Mouse (Mus musculus) right cerebral cortex, postnatal 14 days (tissue): ENCODE results near the gene Cd8b1.

Experiments
- DNase-seq: peaks from one replicate; pipeline ENCODE4 v3.0.0; 2022

The Cd8b1 gene

DNA sequence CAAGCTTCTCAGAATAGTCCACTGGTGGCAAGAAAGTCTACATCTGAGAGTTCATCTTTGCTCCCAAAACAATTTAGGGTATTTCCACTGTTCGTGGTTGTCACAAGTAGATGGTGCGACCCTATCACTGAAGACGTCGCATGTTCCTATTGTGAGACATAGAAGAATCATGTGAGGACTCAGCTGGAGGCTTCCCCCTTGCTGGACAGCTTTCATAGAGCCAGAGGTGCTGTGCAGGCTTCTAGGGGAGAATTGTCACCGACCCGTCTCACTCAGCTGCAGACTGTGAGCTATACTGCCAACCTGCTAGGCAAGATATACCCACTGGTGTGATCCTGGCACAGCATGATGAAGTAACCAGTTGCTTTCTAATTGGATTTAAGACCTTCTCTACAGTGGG lies 29.6 kb downstream of the Cd8b1 start:
- DNase-seq, result no peak

DNA sequence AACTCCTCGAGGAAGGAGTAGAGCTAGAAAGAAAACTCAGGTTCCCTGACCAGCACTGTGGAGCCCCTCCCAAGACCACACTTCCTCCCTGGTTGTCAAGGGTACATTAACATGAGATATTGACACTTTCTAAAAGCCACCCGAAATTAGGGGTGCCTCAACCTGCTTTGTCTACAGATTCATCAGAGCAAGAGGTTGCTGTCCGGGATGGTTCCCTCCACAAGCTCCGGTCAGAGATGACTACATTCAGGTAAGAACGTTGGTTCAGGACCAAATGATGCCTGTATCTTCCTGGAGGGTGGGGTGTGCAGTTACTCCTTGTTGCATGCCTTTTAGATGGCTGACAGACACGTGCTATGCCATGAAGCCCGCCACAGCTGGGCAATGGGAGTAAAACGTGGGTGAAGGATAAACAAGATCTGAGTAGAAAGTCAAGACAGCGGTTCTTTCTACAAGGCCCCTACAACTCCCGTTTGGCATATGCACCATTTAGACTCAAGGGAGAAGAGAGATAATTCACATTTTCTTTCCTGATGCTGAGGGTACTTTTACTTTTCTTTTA lies 30.4 kb downstream of the Cd8b1 start:
- DNase-seq, result no peak

DNA sequence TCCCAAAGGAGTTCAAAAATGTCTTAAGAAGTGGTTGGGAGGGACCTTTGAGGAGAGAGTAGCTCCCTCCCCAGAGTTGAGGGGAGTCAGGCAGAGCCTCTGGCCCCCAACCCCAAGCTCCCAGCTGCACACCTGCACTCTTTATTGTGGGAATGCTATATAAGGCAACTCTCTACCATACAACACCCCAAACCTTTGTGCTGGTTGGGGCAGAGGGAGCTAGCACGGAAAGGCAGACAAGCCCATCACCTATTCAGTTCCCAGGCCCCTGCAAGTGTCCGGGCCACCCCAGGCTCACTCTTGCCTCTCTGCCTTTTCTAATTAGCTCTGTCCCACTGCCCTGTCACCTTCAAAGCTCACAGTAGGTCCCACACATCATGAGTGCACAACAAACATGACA lies 31.1 kb downstream of the Cd8b1 start:
- DNase-seq, result no peak

DNA sequence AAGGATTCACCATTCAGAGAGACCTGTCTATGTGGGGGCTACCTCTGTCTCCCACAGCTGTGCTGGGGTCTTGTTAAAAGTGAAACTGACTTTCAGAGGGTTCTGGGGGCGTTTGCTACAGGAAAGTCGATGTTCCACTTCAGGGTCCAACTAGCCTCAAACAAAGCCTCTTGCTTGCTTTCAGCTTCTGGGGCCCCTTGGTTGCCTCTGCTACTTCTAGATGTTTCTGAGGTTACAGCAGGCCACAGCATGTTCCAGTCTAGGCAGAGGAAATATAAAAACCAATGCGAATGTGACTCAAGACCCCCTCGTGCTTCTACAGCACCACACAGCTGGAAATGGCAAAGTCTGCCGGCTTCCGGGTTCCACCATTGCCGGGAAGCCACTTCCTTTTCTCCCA lies 34.9 kb downstream of the Cd8b1 start:
- DNase-seq, result no peak

DNA sequence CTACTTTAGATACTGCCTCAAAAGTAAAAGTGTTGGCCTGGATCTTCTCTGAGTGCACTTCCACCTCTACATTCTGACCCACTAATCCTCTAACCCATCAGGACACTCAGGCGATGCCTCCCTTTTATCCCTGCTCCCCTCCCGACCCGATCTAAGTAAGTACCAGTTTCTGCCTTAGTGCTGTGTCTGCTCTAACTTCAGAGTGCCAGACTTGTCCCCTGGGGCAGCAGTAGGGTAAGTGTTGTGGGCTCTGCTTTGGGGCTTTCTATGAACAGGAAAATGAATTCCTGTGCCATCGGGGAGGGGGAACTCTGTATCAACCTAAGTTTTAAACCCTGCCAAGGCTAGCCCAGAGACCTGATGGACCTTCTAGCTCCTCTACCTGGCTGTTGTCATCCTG lies 37.6 kb downstream of the Cd8b1 start:
- no peak for DNase-seq

DNA sequence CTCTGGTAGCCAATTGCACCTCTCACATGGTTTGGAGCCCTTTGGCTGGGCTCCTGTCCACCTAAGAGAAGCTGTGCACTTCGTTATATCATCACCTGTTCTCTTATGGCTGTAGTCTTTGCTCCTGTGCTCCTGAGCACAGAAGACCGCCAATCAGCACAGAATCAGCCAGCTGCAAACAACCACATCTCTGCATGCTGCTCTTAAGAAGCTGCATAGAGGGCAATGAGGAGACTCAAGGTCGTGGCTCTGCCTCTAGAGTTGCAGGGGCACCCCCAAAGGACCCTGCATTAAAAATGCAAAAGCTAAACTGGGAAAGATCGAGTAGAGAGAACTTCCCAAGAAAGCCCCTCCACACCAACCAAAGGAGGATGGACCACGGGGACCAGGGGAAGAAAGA lies 38.2 kb downstream of the Cd8b1 start:
- no peak for DNase-seq

DNA sequence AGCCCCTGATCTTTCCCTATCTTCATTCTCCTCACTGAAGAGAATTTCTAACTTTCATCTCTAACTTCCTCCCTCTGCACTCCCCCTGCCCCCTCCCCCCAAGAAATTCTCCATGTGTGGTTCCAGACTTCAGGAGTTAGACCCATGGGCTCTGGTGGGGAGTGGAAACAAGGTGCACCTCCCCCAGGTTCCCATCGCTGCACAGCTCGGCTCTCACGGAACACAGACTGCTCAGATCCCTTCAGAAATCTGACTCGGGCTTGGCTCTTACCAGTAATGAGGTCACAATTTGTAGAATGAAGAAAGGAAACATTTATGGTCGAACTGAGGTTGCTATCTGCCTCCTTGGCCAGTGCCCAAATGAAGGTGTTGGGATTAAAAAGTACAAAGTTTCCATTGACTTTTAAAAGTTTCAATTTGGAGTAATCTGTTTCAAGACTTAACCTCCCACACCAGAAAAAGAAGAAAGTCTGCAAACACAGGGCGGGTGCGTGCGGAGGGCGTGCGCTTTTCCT lies 38.6 kb downstream of the Cd8b1 start:
- no peak for DNase-seq

DNA sequence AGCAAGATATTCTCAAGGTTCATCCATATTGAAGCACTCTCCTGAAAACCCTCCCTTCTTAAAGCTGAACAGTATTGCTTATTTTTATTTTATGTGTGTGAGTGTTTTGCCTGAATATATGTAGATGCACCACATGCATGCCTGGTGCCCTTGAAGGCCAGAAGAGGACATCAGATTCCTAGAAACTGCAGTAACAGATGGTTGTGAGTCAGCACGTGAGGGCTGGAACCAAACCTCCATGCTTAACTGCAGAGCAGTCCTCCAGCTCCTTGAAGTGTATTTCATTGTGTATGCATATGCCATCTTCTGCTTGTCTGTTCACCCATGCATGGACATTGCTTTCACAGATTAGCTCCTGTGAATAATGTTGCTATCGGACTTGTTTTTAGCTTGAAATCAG lies 41.4 kb downstream of the Cd8b1 start:
- DNase-seq, result no peak

DNA sequence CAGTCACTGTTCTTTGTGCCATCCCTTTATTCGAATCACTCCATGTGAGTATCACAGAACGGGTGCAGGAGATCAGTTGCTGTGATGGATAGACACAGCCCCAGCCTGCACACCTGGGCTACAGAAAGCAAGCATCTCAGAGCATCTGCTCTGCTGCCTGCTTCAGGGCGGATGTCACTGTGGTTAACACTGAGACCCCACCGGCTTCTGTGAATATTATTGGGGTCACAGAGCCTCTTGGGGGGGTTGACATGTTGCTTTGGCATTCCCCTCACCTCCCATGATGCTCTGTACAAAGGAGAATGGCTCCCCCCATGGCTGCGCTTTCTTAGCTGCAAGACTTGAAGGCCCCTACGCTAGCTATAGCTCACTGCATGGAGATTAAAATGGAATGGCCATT lies 46.8 kb downstream of the Cd8b1 start:
- no peak for DNase-seq

DNA sequence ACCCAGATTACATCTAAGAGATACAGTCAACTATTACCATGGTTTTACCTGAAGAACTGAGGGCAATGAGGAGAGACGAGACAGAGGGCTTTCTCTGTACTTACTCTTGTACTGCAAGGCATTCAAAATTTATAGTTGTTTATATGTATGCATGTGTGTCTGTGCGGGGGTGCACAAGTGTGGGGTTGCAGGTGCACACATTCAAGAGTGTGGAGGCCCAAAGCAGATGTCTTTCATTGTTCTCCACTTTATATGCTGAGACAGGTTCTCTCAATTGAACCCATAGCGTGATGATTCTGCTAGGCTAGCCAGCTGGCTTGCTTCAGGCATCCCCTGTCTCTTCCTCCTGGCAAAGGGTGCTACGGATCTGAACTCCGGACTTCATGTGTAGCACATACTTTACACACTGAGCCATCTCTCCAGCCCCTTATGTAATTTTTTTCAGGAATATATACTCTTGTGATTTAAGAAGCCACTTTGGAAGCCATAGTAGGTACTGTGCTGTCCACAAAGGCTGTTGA lies 48.6 kb downstream of the Cd8b1 start:
- DNase-seq, result no peak

DNA sequence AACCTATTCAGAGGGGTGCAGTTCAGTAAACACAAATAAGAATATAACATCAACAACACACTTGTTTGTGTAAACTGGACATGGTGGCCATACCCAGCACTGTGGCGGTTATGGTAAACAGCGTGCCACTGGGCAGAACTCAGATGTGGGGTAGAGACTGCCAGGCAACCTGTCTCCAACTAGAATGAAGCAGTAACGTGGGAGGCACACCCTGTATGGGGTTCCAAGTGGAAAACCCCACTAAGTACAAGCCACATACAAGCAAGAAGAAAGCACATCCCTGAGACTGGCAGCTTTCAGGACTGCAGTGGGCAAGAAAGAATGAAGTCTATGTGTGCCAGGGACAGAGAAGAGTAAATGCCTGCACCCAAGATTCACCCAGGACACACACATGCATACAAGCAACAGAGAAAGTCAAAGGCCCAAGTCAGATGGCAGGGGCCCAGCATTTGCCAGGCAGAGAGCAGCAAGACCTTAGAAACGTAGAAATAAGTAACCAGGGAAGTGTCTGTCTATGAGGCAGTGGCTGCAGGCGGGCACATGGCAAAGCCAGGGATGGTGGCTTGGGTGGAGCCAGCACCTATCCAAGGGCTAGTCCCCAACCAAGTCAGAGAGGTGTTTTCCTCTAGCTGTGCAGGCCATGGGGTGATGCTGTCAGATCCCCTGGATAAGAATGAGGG lies 49.6 kb downstream of the Cd8b1 start:
- no peak for DNase-seq

DNA sequence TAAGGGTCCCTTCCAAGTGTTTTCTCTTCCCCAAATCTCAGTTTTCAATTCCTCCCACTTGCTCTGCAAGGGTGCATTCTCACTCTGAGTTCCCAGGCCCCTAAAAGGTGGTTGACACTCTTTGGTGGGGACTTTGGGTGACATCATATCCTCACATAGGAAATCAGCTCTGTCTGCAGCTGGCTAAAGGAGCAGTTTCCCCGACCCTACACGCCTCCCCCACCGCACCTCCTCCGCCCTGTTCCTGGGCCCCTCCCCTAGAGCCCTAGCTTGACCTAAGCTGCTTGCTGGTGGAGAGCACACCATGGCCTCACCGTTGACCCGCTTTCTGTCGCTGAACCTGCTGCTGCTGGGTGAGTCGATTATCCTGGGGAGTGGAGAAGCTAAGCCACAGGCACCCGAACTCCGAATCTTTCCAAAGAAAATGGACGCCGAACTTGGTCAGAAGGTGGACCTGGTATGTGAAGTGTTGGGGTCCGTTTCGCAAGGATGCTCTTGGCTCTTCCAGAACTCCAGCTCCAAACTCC lies 50.7 kb downstream of the Cd8b1 start, which contains the start of gene Cd8a:
TSS of gene Cd8a (plus strand) at position 179 of the 527 bp plus-strand sequence.
- DNase-seq, result no peak

DNA sequence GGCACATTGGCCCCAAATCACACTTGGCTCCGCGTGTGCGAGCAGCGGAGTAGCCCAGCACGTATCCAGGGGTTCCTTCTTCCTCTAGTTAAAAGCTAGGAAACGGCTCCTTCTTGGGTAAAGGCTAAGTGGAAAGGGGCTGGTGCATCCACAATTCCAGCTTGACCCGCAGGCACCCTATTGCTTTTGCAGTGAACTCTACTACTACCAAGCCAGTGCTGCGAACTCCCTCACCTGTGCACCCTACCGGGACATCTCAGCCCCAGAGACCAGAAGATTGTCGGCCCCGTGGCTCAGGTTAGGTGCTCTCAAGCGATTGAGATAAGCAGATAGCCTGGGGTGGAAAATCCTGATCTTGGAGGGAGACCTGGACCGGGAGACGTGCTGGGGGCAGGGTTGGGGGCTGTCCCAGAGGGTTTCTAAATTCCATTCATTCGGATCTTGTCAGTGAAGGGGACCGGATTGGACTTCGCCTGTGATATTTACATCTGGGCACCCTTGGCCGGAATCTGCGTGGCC lies 51.8 kb downstream of the Cd8b1 start:
- no peak for DNase-seq

DNA sequence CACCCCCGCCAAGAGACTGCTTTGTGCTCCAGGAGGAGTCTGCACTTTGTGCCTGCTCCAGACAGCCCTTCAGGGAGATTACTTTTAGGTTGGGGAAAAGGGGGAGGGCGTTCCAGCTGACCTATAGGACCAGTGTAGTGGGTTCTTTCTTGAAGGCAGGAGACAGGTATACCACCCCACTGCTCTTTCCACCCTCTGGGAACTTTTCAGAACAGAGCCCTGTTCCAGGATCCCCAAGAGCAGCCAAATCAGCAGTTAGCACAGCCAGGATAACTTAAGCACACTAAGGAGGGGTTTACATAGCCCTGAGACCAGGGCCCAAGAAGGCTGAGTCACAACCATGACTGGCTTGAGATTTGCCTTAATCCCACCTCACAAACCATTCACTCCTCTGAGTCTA lies 52.3 kb downstream of the Cd8b1 start:
- DNase-seq, result no peak

DNA sequence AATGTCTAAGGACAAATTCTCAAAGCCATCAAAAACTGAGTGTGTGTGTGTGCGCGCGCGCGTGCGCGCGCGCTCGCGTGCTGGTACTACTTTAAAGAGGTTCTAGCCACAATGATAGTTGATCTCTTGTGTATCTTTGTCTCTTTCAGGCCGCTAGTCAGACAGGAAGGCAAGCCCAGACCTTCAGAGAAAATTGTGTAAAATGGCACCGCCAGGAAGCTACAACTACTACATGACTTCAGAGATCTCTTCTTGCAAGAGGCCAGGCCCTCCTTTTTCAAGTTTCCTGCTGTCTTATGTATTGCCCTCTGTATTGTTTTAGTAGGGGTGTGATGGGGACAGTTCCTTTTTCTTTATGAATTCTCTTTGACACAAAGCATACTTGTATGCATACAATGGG lies 54.1 kb downstream of the Cd8b1 start:
- no peak for DNase-seq

DNA sequence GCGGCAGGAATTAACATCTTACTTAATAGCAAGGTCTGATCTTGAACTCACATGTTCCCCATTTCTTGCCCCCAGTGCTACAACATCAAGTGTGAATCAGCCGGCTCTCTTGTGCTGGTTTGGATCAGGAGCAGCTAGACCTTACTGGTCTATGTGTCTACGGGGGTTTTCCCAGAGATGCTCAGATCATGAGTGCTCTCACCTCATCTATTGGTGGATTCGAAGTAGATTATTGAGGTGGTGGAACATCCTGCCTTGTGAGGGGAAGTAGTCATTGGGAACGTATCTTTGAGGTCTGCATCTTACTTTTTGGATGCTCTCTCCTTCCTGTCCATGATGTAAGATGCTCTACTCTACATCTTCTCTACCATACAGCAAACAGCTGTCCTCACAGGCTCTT lies 59.1 kb downstream of the Cd8b1 start:
- no peak for DNase-seq
